Mouse (Mus musculus) erythroblast, embryonic 14.5 days (primary cell): ENCODE measurements around the gene Ppef2. TPM values are rescaled to one million over a fixed set of nuclear protein-coding genes. Genes with fewer than 3 reads are reported as not detected.

ENCODE experiments used
- H3K27me3 ChIP-seq: 2 replicates; pipeline ENCODE4 v1.6.1; 2012; ENCODE audit warnings: inconsistent platforms; ENCODE audit not compliant: control insufficient read depth
- H3K36me3 ChIP-seq: 2 replicates; pipeline ENCODE4 v1.6.1; 2012; ENCODE audit warnings: mild to moderate bottlenecking, inconsistent platforms; ENCODE audit not compliant: control insufficient read depth
- H3K4me1 ChIP-seq: 2 replicates; pipeline ENCODE4 v1.6.1; 2012; ENCODE audit warnings: inconsistent platforms; ENCODE audit not compliant: control insufficient read depth
- H3K4me3 ChIP-seq: replicated peaks from 2 replicates; pipeline ENCODE3; 2012; ENCODE audit warnings: moderate library complexity, mild to moderate bottlenecking, inconsistent platforms
- H3K9me3 ChIP-seq: 2 replicates; pipeline ENCODE4 v1.6.1; 2012; ENCODE audit warnings: low read length, inconsistent platforms, mixed read lengths; ENCODE audit not compliant: control insufficient read depth
- GATA1 ChIP-seq: IDR thresholded peaks from 2 replicates; pipeline ENCODE4 v1.6.1; 2012; ENCODE audit warnings: low read length, inconsistent platforms, mixed read lengths
- TAL1 ChIP-seq: IDR thresholded peaks from 3 replicates; pipeline ENCODE4 v1.6.1; 2012; ENCODE audit warnings: low read length, inconsistent platforms, mixed read lengths
- polyA plus RNA-seq: library from polyadenylated mRNA; stranded (reverse); fragments of >175 nt; gene quantifications from 2 replicates; pipeline ENCODE4 v1.2.3, GENCODE M21; 2012

Ppef2 gene
- polyA plus RNA-seq, result not detected in 2 replicates

DNA sequence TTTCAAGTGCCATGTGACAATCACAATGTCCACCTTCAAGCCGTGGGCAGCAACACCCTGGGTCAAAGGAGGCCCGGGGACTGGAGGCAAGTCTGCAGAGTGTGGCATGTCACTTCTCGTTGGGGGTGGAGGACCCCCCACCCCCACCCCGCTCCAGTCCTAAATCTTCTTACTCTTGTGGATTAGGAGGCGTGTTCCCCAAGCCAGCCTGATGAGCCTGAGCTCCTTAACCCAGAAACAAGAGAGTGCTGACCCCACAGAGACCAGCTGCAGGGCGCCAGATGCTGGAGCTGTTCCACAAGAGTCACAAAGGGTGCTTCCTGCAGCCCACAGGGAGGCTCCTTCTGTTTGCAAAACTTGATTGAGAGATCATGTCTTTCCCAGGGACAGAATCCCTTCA is at the start of gene Ppef2:
Ppef2 (minus strand) TSS at position 61 of the 400 bp plus-strand sequence.
- no peak within 1 kb of the TSS for H3K4me3 ChIP-seq
- peaks cover 26% of the 10 kb centered on the region for H3K27me3 ChIP-seq
- TF ChIP-seq TAL1 (no peak), GATA1 (no peak)
- no peaks in the 10 kb centered on the region for H3K36me3 ChIP-seq
- no peaks in the 10 kb centered on the region for H3K4me1 ChIP-seq
- no peaks in the 10 kb centered on the region for H3K9me3 ChIP-seq

DNA sequence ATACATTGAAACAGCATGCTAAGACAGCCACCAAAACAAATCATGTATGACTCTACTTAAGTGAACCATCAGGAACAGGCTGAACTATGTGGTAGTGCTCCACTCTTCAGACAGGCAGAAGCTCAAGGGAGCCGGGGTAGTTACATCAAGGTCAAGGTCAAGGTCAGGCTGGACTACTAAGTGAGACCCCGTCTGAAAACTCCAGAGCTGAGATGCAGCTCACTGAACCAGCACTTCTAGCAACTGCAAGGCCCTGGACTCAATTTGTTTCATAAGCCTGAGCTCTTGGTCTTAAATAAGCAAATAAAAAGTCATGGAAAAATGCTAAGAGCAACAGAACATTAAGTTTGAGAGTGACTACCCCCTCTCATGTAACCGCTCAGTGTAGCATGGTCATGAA is 48.2 kb upstream of the Ppef2 start:
- no peaks in the 10 kb centered on the region for H3K27me3 ChIP-seq
- H3K9me3 ChIP-seq, result no peaks in the 10 kb centered on the region
- H3K36me3 ChIP-seq, result peaks cover 69% of the 10 kb centered on the region
- peaks cover 14% of the 10 kb centered on the region for H3K4me1 ChIP-seq
- no peak overlapping the region for H3K4me3 ChIP-seq
- no peak for TF ChIP-seq GATA1
- TF ChIP-seq TAL1, result no peak

DNA sequence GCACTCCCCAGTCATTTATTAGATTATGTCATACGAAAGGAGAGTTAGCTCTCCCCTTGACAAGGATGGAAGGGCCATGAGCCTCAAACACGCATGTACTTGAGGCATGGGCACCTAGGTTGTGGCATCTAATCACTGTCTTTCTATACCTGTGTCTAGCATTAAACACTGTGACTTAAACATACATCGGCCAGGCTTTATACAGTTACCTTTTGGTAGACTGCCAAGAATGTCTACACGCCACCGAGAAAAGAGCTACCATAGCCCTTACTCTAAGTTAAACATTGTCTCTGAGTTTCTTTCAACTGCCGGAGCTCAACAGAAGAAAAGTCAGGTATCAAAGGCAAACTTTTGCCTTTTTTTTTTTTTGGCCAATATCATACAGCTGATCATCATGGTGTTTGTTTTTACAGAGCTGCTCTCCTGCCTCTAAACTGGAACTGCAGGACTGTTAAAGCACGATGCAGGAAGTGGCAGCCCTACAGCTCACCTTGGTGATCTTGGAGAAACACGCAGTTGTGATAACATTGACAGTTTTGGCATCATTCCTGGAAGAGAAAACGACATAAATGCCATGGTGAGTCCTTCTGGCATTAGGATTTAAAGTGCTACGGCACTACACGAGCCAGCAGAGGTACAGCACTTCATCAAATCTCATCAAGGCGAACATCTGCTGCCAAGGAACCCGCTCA is 46.2 kb upstream of the Ppef2 start:
- TF ChIP-seq TAL1, result no peak
- no peak for TF ChIP-seq GATA1
- Histone ChIP-seq H3K36me3 (peaks cover 76% of the 10 kb centered on the region), H3K27me3 (no peaks in the 10 kb centered on the region), H3K9me3 (no peaks in the 10 kb centered on the region), H3K4me1 (no peaks in the 10 kb centered on the region), H3K4me3 (no peak overlapping the region)

DNA sequence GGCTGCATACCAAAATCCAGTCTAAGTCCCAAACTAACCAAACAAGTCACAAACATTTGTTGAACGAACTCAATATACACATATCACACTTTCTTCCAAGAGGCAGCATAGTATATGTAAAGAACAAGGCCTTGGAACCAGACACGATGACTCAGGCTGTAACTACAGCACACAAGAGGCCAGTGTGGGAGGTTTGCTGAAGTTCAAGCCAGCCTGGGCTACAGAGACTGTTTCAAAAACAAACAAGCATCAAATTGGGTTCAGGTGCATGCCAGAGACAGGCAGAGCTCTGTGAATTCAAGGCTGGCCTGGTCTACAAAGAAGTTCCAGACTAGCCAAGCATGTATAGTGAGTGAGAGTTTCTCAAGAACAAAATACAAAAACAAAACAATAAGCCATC is 38.4 kb upstream of the Ppef2 start:
- TF ChIP-seq GATA1 (no peak), TAL1 (no peak)
- H3K36me3 ChIP-seq, result peaks cover 80% of the 10 kb centered on the region
- no peaks in the 10 kb centered on the region for H3K4me1 ChIP-seq
- no peak overlapping the region for H3K4me3 ChIP-seq
- H3K9me3 ChIP-seq, result no peaks in the 10 kb centered on the region
- no peaks in the 10 kb centered on the region for H3K27me3 ChIP-seq

DNA sequence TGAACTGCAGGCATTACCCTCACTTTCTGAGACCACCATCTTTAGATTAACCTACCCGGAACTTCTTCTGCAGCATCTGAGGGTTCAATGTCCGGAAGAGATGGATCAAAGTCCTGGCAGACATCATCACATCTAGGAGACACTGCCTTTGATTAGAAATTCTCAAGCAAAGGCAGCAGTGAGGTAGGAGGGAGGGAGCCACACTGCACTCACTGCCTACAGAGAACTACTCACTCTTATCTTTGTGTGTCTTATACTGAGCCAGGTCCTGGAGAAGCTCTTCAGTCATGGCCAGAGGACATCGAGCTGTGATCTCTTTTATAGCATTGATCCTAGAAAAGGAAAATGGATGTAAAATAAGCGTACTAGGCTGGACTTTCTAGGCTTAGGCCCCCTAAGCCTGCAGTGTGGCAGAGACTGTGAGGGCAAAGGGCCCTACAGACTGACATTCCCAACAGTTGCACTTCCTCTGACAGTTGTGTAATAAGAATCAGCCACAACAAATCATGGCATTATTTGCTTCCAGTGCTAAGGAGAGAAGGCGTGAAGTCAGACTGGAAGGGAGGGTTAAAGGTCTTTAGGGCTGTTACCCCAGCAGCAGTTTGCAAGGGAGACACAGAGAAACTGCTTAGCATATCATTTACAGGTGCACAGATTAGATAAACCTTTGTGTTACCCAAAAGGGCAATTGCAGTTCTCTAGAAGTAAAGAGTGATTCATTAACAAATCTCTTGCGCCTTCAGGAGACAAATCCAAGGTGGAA is 35.8 kb upstream of the Ppef2 start:
- H3K36me3 ChIP-seq, result peaks cover 85% of the 10 kb centered on the region
- H3K27me3 ChIP-seq, result no peaks in the 10 kb centered on the region
- no peak for TF ChIP-seq GATA1
- TF ChIP-seq TAL1, result no peak
- H3K9me3 ChIP-seq, result no peaks in the 10 kb centered on the region
- H3K4me1 ChIP-seq, result no peaks in the 10 kb centered on the region
- H3K4me3 ChIP-seq, result no peak overlapping the region

GRCm38 (mm10) chr5:92287840-92288239 is 31.8 kb upstream of the Ppef2 start:
- Histone ChIP-seq H3K4me3 (no peak overlapping the region), H3K36me3 (peaks cover 67% of the 10 kb centered on the region), H3K4me1 (peaks cover 10% of the 10 kb centered on the region), H3K27me3 (no peaks in the 10 kb centered on the region), H3K9me3 (no peaks in the 10 kb centered on the region)
- TF ChIP-seq TAL1 (no peak), GATA1 (no peak)

- no peaks in the 10 kb centered on the region for H3K27me3 ChIP-seq
- no peak for TF ChIP-seq TAL1
- peak; percentile 63 for TF ChIP-seq GATA1
- no peak overlapping the region for H3K4me3 ChIP-seq
- peaks cover 27% of the 10 kb centered on the region for H3K4me1 ChIP-seq
- H3K36me3 ChIP-seq, result peaks cover 27% of the 10 kb centered on the region
- no peaks in the 10 kb centered on the region for H3K9me3 ChIP-seq
These were observed 27.0 kb upstream of the Ppef2 start for GRCm38 (mm10) chr5:92283107-92283506.

DNA sequence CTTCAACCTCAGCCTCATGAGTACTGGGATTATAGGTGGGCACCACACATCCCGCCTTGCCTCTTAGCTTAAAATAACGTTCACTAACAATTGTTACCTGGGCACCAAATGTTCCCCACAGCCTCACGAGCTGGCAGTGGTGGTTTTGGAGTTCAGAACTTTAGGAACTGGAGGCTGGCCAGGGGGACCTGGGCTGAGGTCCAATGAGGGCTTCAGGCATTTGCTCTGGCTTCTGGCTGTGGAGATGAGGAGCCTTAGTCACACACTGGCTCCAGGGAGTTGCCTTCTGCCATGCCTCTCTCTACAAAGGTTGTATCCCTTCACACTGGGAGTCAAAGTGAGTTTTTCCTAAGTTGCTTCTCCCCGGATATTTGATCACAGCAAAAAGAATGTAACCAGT is 26.5 kb upstream of the Ppef2 start:
- TF ChIP-seq GATA1 (no peak), TAL1 (no peak)
- Histone ChIP-seq H3K9me3 (no peaks in the 10 kb centered on the region), H3K4me1 (peaks cover 32% of the 10 kb centered on the region), H3K4me3 (no peak overlapping the region), H3K27me3 (peaks cover 4% of the 10 kb centered on the region), H3K36me3 (peaks cover 21% of the 10 kb centered on the region)

- H3K27me3 ChIP-seq, result peaks cover 24% of the 10 kb centered on the region
- no peaks in the 10 kb centered on the region for H3K9me3 ChIP-seq
- no peak overlapping the region for H3K4me3 ChIP-seq
- no peaks in the 10 kb centered on the region; the same call in 1 of the 2 replicates for H3K36me3 ChIP-seq
- no peak for TF ChIP-seq TAL1
- TF ChIP-seq GATA1, result no peak
- peaks cover 38% of the 10 kb centered on the region for H3K4me1 ChIP-seq
These were observed 23.0 kb upstream of the Ppef2 start for GRCm38 (mm10) chr5:92278942-92279537.
